Mouse (Mus musculus): ENCODE data around the gene B4galt4. TPM values are rescaled to one million over a fixed set of nuclear protein-coding genes. Genes with fewer than 3 reads are reported as not detected.

B4galt4 gene
- polyA plus RNA-seq (2014; fragmentation: Illumina TruSeq; extraction: RNeasy Lipid Tissue Mini Kit (QIAGEN cat#74804); ENCODE audit: low read depth, low replicate concordance): 89.1 TPM

GRCm38 (mm10) chr16:38742113-38742658 lies at the start of gene B4galt4:
Gene B4galt4, plus strand, starts transcription at chr16:38742264.

GRCm38 (mm10) chr16:38712581-38713403 lies 29.3 kb upstream of the B4galt4 start, which contains the start of gene Arhgap31:
Gene Arhgap31, minus strand, starts transcription at chr16:38713274.

GRCm38 (mm10) chr16:38800091-38800490 lies 58.0 kb downstream of the B4galt4 start, which contains the start of gene Upk1b:
Gene Upk1b, minus strand, starts transcription at chr16:38800328.

Other genes starting within 250 kb of the B4galt4 start
- gene Timmdc1, start 219.6 kb upstream of the B4galt4 start, polyA plus RNA-seq (2014; fragmentation: Illumina TruSeq; extraction: RNeasy Lipid Tissue Mini Kit (QIAGEN cat#74804); ENCODE audit: low read depth, low replicate concordance): 13.2 TPM
- gene Poglut1, start 192.0 kb upstream of the B4galt4 start, polyA plus RNA-seq (2014; fragmentation: Illumina TruSeq; extraction: RNeasy Lipid Tissue Mini Kit (QIAGEN cat#74804); ENCODE audit: low read depth, low replicate concordance): 34.5 TPM
- 60.2 TPM for gene Tmem39a, start 183.6 kb upstream of the B4galt4 start, polyA plus RNA-seq (2014; fragmentation: Illumina TruSeq; extraction: RNeasy Lipid Tissue Mini Kit (QIAGEN cat#74804); ENCODE audit: low read depth, low replicate concordance)
- 5.5 TPM for gene Arhgap31, start 29.0 kb upstream of the B4galt4 start, polyA plus RNA-seq (2014; fragmentation: Illumina TruSeq; extraction: RNeasy Lipid Tissue Mini Kit (QIAGEN cat#74804); ENCODE audit: low read depth, low replicate concordance)
- 3.4 TPM for gene Upk1b, start 58.1 kb downstream of the B4galt4 start, polyA plus RNA-seq (2014; fragmentation: Illumina TruSeq; extraction: RNeasy Lipid Tissue Mini Kit (QIAGEN cat#74804); ENCODE audit: low read depth, low replicate concordance)
- not detected for gene 4930435E12Rik, start 86.5 kb downstream of the B4galt4 start, polyA plus RNA-seq (2014; fragmentation: Illumina TruSeq; extraction: RNeasy Lipid Tissue Mini Kit (QIAGEN cat#74804); ENCODE audit: low read depth, low replicate concordance)
- 1.2 TPM for gene Igsf11, start 150.4 kb downstream of the B4galt4 start, polyA plus RNA-seq (2014; fragmentation: Illumina TruSeq; extraction: RNeasy Lipid Tissue Mini Kit (QIAGEN cat#74804); ENCODE audit: low read depth, low replicate concordance)

Data from sigmoid colon, adult 10 weeks (tissue).